Mouse (Mus musculus): ENCODE measurements around the gene Zc3h15. TPM values are rescaled to one million over a fixed set of nuclear protein-coding genes. Genes with fewer than 3 reads are reported as not detected.
"Not testable (repeated sequence)": the region's sequence is repeated elsewhere in the genome, so short reads cannot be mapped to it uniquely, and the experiment has no call there.

Gene Zc3h15
- total RNA-seq (2021): 100 to 1,000 TPM in 1 of 2 experiments, 10 to 100 TPM in 1; 95.3 to 103 TPM
- long read RNA-seq, experiment 1, transcript Zc3h15-201 (10 exons, 2,111 nt): major isoform, 60 of 77 reads
- long read RNA-seq, experiment 1, partial matches to known transcripts: 12 of 77 reads
- long read RNA-seq, experiment 1, other reads (novel, unspliced or antisense): 4 of 77 reads
- long read RNA-seq, experiment 2, transcript Zc3h15-201 (10 exons, 2,111 nt): major isoform, 128 of 156 reads
- long read RNA-seq, experiment 2, partial matches to known transcripts: 19 of 156 reads
- long read RNA-seq, experiment 2, other reads (novel, unspliced or antisense): 9 of 156 reads

- DNase-seq (ENCODE audit: low spot score in 2 of 2): peak; percentile 78 to 86
Measured at GRCm38 (mm10) chr2:83644276-83645252, at the start of gene Zc3h15. TSS of gene Zc3h15 (plus strand) at chr2:83644435.

GRCm38 (mm10) chr2:83620558-83621367 is 23.5 kb upstream of the Zc3h15 start:
- no peak for DNase-seq (ENCODE audit: low spot score in 2 of 2)

- DNase-seq (ENCODE audit: low spot score in 2 of 2): no peak
Measured at GRCm38 (mm10) chr2:83621511-83621910, 22.7 kb upstream of the Zc3h15 start.

- no peak for DNase-seq (ENCODE audit: low spot score in 2 of 2)
Measured at GRCm38 (mm10) chr2:83622792-83623191, 21.4 kb upstream of the Zc3h15 start.

GRCm38 (mm10) chr2:83624045-83624444 is 20.2 kb upstream of the Zc3h15 start:
- DNase-seq (ENCODE audit: low spot score in 2 of 2): no peak

- DNase-seq (ENCODE audit: low spot score in 2 of 2): peak; percentile 43 to 47
Measured at GRCm38 (mm10) chr2:83625226-83626108, 18.8 kb upstream of the Zc3h15 start.

- DNase-seq (ENCODE audit: low spot score in 2 of 2): no peak
Measured at GRCm38 (mm10) chr2:83626881-83627280, 17.4 kb upstream of the Zc3h15 start.

- no peak for DNase-seq (ENCODE audit: low spot score in 2 of 2)
Measured at GRCm38 (mm10) chr2:83627495-83627894, 16.7 kb upstream of the Zc3h15 start.

- no peak for DNase-seq (ENCODE audit: low spot score in 2 of 2)
Measured at GRCm38 (mm10) chr2:83627932-83628331, 16.3 kb upstream of the Zc3h15 start.

GRCm38 (mm10) chr2:83641993-83642392 is 2.2 kb upstream of the Zc3h15 start:
- DNase-seq (ENCODE audit: low spot score in 2 of 2): no peak

- no peak for DNase-seq (ENCODE audit: low spot score in 2 of 2)
Measured at GRCm38 (mm10) chr2:83648916-83649315, 4.7 kb downstream of the Zc3h15 start.

GRCm38 (mm10) chr2:83652606-83653005 is 8.4 kb downstream of the Zc3h15 start:
- no peak for DNase-seq (ENCODE audit: low spot score in 2 of 2)

- DNase-seq (ENCODE audit: low spot score in 2 of 2): no peak
Measured at GRCm38 (mm10) chr2:83659279-83659678, 15.0 kb downstream of the Zc3h15 start.

- no peak for DNase-seq (ENCODE audit: low spot score in 2 of 2)
Measured at GRCm38 (mm10) chr2:83660114-83660513, 15.9 kb downstream of the Zc3h15 start.

- no peak for DNase-seq (ENCODE audit: low spot score in 2 of 2)
Measured at GRCm38 (mm10) chr2:83661351-83661750, 17.1 kb downstream of the Zc3h15 start.

GRCm38 (mm10) chr2:83665051-83665450 is 20.8 kb downstream of the Zc3h15 start:
- DNase-seq (ENCODE audit: low spot score in 2 of 2): not testable (repeated sequence)

- DNase-seq (ENCODE audit: low spot score in 2 of 2): no peak
Measured at GRCm38 (mm10) chr2:83667430-83667829, 23.2 kb downstream of the Zc3h15 start.

GRCm38 (mm10) chr2:83668052-83668451 is 23.8 kb downstream of the Zc3h15 start:
- no peak for DNase-seq (ENCODE audit: low spot score in 2 of 2)

- DNase-seq (ENCODE audit: low spot score in 2 of 2): no peak
Measured at GRCm38 (mm10) chr2:83669988-83670387, 25.8 kb downstream of the Zc3h15 start.

GRCm38 (mm10) chr2:83671843-83672242 is 27.6 kb downstream of the Zc3h15 start:
- no peak for DNase-seq (ENCODE audit: low spot score in 2 of 2)

Measured in adrenal gland, postnatal 4 days (tissue).